Mouse (Mus musculus) heart, adult 11 months (tissue): ENCODE measurements around the gene Tmem120b.

Experiments
- DNase-seq: peaks from one replicate; pipeline ENCODE4 v3.0.0; 2022

The Tmem120b gene

DNA sequence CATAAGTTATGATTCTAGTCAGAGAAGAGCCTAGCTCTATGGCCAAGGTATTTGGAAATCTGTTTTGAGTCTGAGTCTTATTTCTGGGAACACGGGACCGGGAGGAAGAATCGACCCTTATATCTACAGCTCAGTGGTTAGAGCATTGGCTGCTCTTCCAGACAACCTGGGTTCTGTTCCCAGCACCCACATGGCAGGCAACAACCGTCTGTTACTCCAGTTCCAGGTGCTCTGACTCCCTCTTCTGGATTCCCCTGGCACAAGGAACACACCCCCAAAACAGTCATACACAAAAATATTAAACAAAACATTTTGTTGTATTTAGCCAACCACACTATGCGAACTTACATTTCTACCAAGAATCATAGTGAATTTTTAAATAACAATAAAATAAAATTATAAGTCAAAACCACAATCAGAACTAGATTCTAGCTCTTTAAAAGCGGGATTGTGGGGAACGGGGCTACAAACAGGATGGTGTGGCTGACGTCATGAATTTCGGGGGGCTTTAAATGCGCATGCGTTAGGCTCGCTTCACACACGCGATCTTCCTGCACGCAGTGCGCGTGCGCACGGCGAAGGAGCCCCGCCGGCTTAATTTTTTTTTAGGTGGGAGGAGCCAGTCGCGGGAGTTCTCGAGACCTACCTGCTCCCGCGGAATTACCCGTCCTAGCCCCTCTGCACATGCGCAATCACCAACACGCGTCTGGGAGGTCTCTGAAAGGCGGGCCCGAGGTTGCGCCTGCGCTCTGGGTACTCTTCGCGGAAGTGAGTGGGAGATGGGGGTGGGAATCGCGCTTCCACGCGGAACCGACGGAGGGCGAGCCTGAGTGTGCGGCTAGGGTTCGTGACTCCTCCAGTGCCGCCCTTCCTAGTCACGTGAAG, 10.6 kb upstream of the Tmem120b start:
- DNase-seq = peak; percentile 100

DNA sequence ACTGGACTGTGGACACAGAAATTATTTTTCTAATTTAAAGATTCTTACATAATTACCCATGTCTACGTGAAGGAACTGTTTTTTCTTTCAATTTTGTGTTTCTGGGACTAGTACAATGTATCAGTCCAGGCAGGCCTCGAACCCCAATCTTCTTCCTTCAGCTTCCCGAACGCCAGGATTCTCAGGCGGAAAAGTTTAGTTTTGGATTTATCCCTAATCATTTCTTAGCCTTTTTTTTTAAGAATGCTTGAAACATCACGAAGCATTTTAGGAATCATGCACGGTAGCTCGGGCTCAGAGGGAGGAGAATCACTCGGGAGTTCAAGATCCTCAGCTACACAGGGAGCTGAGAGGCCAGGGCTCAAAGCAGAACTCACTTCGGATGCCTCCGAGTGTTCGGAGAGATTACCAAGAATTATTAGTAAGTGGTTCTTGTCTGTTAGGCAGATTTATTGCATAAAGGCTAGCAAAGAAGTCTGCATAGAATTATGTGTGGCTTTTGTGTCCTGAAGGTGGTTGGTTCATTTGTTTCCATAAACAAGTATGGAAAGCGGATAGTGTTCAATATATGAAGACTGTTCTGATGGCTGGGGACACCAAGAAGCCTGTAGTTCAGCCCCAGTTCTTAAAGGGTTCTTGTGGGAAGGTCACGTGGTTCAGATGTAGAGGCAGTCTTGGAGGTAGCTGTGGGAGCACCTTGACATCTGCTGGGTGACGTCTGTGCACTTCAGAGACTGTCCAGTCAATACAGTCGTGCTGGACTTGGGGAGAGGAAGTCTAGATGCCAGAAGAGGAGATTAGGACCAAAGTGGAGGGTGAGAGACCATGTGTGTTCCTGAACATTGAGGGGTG, 9.7 kb upstream of the Tmem120b start:
- DNase-seq = peak; percentile 93

DNA sequence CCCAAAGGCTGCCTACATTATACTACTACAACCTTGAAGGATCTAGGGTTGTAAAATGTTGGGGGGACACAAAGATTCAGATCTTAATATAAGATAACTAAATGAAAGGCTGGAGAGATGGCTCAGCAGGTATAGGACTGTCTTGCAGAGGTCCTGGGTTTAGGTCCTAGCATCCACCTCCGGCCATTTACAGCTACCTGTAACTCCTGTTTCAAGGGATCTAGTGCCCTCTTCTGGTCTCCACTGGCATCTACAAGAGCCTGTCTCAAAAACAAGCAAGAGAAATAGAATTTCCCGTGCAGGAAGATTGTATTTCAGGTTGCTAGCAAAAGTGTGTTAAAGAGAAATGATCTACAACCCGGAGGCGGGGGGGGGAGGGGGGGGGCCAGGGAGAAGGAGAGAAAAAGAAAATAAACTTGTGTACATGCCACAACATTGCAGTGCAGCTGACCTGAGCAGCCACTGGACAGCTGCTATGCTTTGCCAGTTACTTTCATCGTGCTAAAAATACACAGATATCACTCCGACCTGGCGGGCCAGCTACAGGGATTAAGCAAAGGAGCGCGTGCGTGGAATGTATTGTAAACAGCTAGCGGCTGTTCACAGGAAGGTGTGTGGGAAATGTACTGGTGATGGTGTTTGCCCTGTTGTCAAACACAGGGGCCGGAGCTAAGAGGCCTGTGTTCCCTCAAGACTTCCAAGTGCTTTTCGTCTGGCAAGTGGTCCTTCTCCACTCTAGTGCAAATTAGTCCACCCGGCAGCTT, 8.3 kb upstream of the Tmem120b start:
- DNase-seq = peak; percentile 97

DNA sequence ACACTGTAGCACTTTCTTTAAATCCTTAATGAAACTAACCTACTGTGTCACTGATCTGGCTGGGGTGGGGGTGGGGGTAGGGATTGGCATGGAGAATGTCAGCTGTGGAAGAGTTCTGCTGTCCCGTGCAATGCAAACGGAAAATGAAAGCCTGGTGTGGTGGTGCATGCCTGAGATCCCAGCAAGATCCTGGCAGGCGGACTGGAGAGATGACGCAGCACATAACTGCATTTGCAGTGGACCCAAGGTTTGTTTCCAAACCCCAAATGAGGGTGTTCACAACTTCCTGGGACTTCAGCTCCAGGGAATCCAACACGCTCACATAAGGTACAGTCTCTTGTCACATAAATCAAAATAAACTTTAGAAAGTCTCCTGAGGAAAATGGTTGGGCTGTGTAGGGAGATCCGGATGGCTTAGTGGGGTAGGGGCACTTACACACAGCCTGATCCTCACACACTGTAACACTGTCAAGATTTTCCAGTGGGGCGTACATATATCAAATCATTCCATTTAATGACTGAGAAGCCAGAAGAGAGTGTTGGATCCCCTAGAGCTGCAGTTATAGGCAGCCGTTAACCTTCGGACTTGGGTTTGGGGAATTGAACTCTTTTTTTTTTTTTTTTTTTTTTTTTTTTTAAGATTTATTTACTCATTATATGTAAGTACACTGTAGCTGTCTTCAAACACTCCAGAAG, 7.4 kb upstream of the Tmem120b start:
- peak; percentile 94 for DNase-seq

DNA sequence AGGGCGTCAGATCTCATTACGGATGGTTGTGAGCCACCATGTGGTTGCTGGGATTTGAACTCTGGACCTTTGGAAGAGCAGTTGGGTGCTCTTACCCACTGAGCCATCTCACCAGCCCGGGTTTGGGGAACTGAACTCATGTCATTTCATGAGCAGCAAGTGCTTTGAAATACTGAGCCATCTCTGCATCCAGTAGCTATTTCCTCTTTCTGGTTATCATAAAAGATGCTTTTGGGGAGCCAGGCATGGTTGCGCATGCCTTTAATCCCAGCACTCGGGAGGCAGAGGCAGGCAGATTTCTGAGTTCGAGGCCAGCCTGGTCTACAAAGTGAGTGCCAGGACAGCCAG, 6.8 kb upstream of the Tmem120b start:
- DNase-seq = peak; percentile 70

DNA sequence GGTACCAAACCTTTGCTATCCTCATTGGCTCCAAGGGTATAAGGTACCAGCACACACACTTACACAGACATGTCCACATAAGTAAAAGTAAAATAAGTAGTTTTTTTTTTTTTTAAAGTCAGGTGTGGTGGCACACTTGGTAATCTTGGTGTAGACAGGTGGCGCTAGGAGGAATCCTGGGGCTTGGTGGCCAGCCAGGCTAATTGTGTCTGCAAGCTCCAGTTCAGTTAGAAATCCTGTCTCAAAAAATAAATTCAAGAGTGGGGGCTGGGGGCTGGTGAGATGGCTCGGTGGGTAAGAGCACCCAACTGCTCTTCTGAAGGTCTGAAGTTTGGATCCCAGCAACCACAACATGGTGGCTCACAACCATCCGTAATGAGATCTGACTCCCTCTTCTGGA, 5.1 kb upstream of the Tmem120b start:
- DNase-seq = peak; percentile 88

DNA sequence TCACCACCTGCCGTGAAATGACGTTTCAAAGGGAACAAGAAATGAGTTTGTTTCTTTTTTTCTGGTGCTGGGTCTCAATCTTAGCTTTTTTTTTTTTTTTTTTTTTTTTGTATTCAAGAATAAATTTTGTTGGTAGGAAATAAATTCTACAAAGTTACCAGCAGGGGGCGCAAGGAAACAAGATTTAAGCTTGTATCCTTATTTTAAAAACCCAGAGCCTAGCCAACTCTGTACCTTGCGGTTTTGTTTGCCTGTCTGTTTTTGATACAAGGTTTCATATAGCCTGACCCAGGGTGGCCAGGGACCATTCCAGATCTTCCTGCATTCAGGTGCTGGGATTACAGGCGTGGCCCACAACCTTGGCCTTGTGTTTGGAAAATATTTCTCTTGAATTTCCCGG, 4.0 kb upstream of the Tmem120b start:
- DNase-seq = peak; percentile 92

DNA sequence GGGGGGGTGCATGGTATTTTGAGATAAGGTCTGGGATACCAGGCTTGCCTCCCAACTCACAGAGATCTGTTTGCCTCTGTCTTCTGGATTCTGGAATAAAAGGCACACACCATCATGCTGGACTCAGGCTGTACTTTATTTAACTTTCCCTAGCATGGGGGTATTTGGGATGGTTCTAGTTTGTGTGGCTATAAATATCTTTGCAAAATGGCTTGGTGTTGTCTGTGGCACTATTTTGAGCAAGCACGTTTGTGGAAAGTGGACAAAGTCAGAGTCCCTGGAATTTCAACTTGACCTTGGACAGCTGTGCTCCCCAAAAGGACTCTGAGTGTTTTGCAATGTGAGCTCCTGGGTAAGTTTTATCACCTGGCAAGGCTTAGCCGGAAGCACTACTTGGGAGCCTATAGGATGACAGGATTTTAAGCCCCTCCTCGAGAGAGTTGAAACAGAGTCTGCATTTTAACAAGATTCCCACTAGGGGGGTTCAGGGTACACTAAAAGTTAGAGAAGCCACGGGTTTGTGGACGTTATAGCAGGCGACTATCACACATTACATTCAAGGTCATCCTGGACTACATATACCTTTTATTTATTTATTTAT, 720 bp upstream of the Tmem120b start:
- DNase-seq = peak; percentile 96

DNA sequence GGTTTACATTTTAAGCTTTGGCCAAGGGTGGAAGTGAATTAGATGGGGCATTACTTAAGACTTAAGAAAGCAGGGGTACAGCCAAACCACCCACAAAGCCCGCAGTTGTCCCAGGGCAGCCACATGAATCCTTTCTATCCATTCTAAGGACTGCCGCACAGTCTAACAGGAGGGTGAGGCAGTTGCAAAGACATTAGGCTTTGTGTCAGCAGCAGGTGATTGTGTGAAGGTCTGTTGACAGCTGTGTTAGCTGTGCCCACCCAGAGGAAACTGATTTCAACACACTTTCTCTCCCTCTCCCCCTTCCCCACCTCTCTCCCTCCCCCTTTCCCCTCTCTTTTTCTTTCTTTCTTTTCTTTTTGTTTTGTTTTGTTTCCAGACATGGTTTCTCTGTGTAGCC, 499 bp downstream of the Tmem120b start:
- no peak for DNase-seq

DNA sequence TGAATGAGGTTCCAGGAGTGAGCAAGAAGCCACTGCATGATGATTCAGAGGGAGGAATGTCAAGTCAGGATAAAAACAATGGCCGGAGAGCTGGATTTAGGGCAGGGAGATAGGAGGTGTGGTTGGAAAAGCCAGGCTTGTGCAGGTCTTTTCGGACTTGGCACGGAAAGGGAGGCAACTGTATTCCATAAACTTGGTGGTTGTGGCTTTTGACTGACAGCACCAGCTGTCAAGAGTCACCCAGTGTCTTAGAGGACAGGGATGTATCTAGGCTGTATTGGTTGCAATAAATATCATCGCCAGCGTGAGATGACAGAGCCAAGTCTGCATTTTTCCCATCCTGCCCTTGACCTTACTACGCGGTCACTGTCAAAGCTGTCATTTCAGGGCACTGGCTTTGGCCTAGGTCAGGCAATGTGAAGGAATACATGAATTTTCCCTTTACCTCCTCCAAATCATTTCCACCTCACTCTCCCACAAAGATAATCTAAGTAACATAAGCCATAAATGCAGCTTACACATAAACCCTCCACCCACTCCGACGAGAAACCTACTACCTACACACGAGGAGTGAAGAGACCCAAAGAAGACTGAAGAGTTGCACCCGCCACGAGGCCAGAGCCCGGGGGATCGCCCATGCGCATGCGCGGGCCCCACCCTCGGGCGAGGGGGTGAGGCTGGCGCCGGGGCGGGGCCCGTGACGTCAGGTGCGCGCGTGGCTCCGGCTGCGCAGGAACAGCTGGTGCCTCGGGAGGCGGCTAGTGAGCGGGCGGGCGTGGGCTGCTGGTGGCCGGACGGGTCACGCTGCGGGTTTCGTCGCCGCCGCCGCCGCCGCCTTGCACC, 7.6 kb downstream of the Tmem120b start:
- peak; percentile 100 for DNase-seq

DNA sequence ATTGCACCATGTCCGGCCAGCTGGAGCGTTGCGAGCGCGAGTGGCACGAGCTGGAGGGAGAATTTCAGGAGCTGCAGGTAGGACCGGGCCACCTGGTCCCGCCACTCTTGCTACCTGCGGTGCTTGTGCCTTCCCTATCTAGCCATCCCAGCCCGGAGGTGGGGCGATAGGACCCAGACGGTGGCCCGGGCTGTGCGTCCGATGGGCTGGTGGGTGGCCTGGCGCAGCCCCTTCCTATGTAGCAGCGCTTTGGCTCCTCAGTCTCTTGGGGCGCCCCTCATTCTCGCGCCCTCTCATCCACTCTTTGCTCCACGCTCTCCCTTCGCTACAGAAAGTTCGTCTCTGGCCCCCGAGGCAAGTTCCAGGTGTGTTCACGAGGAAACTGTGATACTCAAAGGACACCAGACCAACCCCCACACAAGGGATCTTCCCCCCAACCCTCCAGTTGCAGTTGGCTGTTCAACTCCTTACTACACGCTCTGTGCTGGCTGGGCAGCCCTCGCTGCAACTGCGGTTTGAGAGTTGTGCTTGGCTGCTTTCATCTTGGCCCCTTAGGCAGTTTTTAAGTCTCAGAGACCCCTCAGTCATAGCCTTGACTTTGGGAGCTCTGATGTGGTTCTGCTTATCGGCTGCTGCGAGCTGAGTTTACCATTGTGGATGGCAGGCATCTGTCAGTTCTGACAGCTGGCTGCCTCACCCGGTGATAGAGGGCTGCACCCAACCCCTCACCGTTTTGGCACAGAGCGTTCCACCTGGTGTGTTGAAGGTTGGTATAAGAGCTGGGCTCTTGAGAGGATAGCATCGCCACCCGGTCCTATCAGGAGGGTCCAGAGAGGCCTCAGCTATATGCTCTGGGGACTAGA, 8.4 kb downstream of the Tmem120b start:
- DNase-seq = no peak

DNA sequence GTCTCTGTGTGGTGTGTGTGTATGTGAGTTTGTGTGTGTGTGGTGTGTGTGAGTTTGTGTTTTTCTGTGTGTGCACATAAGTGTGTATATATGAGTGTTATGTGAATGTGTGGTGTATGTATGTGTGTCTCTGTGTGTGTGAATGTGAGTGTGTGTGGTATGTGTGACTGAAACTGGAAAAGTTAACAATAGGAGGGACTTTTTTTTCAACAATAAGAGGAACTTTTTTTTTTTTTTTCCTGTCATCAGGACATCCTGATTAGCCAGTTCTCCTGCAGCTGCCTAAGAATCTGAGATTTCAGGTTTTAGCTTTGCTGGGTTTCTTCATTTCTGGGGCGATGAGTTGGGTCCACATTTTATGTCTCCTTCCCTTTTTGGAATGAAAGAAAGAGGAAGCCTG, 11.4 kb downstream of the Tmem120b start:
- DNase-seq = no peak

DNA sequence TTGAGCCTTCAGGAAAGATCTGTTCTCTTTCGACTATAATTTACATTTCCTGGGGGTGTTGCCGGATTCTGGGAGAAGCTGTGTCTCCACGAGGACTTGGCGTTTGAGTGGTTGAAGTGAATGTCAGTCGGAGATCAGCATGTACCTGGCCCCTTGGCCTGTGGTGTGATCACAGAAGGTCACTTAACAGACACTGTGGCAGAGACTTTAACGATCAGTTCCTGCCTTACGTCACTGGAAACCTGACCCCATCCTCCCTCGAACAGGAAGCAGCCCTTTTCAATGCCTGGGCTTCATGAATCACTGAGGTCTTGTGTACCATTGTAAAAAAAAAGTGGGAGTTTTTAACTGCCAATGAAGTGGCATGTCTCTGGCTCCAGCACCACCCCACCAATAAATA, 11.8 kb downstream of the Tmem120b start:
- no peak for DNase-seq

DNA sequence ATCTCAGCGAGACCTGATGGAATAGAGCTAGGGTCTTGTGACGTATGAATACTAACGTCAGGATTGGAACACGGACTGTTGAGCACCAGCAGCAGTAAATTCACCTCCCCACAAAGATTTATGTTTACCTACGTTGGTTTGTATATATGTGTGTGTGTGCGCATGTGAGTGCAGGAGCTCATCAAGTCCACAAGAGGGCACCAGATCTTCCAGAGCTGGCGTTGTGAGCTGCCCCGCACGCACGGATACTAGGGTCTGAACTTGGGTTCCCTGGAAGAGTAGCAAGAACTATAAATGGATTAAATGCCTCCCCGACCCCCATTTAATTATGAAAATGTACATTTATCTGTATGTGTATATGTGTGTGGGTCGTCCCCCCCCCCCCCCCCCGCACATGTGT, 12.3 kb downstream of the Tmem120b start:
- DNase-seq = no peak

DNA sequence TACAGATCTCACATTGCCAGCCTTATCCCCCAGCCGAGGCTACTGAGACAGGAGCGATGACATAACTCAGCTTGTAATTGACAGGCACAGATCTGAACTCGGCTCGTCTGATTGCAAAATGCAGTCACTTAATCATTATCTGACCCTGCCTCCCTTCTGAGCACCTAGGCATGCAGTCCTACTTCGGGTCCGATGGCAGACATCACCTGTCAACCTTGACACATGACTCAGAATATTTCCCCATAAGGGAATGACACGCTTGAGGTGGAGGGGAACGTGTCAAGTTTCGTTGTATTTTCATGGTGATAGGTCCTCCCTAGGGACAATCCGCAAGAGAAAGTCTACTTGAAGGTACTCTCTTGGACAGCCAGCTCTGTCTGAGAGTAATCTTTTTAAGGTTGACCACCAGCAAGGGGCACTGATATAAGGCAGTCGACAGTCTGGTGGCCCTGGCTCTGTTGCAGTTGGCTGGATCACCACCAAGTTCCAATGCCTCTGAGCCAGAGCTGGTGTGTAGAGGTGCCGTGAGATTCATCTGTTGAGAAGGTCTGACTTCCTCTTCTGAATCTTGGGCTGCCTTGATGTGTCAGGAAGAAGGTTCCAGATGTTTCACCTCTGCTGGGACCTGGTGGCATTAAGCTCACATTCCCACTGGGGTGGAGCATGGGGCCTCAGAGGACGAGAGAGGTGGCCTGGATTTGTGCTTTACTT, 15.3 kb downstream of the Tmem120b start:
- no peak for DNase-seq

DNA sequence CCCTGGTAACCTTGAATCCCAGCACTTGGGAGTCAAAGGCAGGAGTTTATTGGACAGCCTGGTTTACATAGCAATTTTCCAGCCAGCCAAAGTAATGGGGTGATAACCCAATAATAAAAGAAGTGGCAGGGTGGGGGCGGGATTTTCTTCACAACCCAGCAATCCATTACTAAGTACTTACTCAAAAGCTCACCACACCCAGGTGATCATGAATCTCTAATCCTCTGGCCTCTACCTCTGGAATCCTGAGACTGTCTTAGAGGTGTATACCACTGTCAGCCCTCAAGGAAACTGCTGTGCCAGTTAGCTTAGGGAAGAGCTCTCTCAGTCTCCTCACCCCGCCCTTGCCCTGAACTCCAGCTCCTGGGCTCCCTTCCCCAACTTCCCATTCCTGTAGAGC, 18.3 kb downstream of the Tmem120b start:
- no peak for DNase-seq

DNA sequence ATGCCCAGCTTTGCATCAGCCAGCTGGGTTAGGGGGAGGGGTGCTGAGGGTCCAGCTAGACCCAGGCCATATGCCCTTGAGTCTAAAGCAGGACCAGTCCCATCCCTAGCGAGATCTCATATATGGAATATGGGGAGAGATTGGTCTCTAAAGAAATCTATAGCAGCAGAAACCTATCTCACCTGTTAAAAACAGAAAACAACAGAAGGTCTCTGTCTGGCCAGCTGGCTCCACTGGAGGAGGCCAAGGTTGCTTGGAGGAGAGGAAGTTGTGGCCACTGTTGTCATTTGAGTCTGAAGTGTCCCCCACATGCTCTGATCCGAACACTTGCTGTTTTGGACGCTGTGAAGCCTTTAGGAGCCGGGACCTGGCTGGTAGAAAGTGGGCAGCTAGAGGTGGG, 20.6 kb downstream of the Tmem120b start:
- DNase-seq = no peak

DNA sequence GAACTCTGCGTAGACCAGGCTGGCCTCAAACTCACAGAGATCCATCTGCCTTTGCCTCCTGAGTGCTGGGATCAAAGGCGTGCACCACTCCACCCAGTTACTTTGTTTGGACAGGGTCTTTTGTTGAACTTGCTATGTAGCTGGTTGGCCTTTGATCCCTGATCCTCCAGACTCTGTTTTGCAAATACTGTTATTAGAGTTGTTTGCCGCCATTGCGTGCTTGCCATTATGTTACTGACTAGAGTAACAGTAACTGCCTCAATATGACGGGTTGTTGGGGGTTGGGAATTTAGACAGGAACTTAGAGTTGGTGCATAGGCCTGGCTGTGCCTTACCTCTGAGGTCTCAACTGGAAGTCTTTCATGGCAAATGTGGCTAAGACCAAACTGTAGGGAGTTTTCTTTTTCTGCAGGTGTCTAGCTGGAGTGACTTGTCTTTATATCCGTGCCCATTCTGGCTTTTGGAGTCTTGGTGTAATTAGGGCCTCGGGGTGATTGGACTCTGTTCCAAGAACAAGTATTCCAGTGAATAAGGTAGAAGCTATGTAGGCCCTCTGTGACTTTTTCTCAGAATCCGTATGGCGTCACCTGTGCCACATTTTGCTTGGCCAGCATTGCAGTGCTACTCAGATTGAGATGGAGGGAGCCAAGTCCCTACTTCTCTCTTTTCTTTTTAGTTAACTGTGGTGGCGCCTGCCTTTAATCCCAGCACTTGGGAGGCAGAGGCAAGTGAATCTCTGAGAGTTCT, 22.5 kb downstream of the Tmem120b start:
- no peak for DNase-seq

DNA sequence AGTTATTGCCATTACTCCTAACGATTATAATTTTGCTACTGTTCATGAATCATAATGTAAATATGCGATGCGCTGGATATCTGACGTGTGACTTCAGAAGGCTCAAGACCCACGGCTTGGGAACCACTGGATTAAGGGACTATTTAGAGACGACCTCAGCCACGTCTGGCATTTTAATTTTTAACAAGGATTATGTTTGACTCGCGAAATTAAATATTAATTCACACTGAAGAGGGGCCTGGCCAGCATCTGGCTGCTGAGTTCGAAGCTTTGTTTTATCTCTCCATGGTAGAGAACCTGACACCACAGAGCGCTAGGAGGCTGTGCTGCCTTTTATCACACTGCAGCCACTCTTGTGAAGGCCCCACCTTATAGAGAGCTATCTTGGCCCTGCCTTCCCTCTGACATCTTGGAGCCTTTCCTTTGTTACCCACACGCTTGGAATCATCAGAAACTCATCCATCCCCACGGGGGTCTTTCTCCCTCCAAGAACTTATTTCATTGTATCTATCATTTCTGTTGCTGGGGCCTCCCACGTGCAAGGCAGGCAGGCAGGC, 24.9 kb downstream of the Tmem120b start:
- DNase-seq = no peak
